Comparison of ENCODE assay signal across 16 mouse cellular contexts in genomic region chr17:9921326-9921725, GRCm38 (mm10).
DNase-seq lines count a peak whose midpoint lies in the region; ATAC-seq and TF ChIP-seq lines count a peak whose summit lies in the region.
"Had no signal": no experiment of that assay in that cellular context is flagged by ENCODE, and none has a peak within 500 bp of the region (broad histone marks: within the 10 kb centered on the region; RNA-seq: fewer than 3 reads in every experiment).

No protein-coding gene starts in this region.

- ATAC-seq in midbrain, postnatal 0 days (ENCODE audit: low FRiP score), result no peak

- TF ChIP-seq CTCF in midbrain, postnatal 0 days (IDR thresholded peaks at IDR 0.05), result no peak

- peak; percentile 33 for DNase-seq in heart, adult 8-10 months (ENCODE audit: low spot score)
- no peak for DNase-seq in heart, embryonic 10.5 days (ENCODE audit: low spot score)
- DNase-seq in thymus, postnatal 14 days, result peak; percentile 6
- DNase-seq in thymus, postnatal 4 days, result no peak
- DNase-seq in lung, postnatal 14 days, result peak; percentile 29
- DNase-seq in forebrain, embryonic 10.5 days (ENCODE audit: extremely low spot score, low spot score), result no peak
- DNase-seq in midbrain, postnatal 0 days (ENCODE audit: low spot score), result no peak
- no peak for DNase-seq in layer of hippocampus, adult 11-12 months (ENCODE audit: low spot score)
- DNase-seq: adrenal gland, adult 8-10 months; cerebellum, adult 18-20 months; midbrain, embryonic 14.5 days; right cerebral cortex, postnatal 25 days; thymus, adult 18-20 months had no signal

- WGBS in heart, embryonic 10.5 days, result 90% methylated on average over 2 of the region's 2 CpGs
- WGBS in forebrain, embryonic 10.5 days, result 95% methylated on average over 2 of the region's 2 CpGs
- 93% methylated on average over 2 of the region's 2 CpGs for WGBS in midbrain, postnatal 0 days

- H3K9ac ChIP-seq in midbrain, postnatal 0 days (replicated peaks; ENCODE audit: low read length, poor library complexity, severe bottlenecking), result no peak overlapping the region
- H3K9ac ChIP-seq: forebrain, embryonic 12.5 days; limb, embryonic 13.5 days had no signal

- no peak overlapping the region for H3K27ac ChIP-seq in heart, embryonic 10.5 days
- H3K27ac ChIP-seq in forebrain, embryonic 10.5 days, result no peak overlapping the region
- no peak overlapping the region for H3K27ac ChIP-seq in midbrain, postnatal 0 days (ENCODE audit: low read depth, low read length)
- H3K27ac ChIP-seq: forebrain, embryonic 12.5 days; kidney, postnatal 0 days; limb, embryonic 13.5 days had no signal

- H3K27me3 ChIP-seq in heart, embryonic 10.5 days (ENCODE audit: insufficient read depth, poor library complexity, severe bottlenecking), result no peaks in the 10 kb centered on the region
- H3K27me3 ChIP-seq in forebrain, embryonic 10.5 days (ENCODE audit: poor library complexity, severe bottlenecking), result no peaks in the 10 kb centered on the region
- H3K27me3 ChIP-seq in midbrain, postnatal 0 days (ENCODE audit: insufficient read depth, low read length), result no peaks in the 10 kb centered on the region
- H3K27me3 ChIP-seq: forebrain, embryonic 12.5 days; limb, embryonic 13.5 days had no signal

- no peak overlapping the region for H3K4me3 ChIP-seq in heart, embryonic 10.5 days
- no peak overlapping the region for H3K4me3 ChIP-seq in forebrain, embryonic 10.5 days
- H3K4me3 ChIP-seq in midbrain, postnatal 0 days (ENCODE audit: low read depth, low read length), result no peak overlapping the region
- H3K4me3 ChIP-seq: forebrain, embryonic 12.5 days; limb, embryonic 13.5 days had no signal

- no peak overlapping the region for H3K4me2 ChIP-seq in midbrain, postnatal 0 days (ENCODE audit: low read depth, low read length, poor library complexity, severe bottlenecking)
- H3K4me2 ChIP-seq: forebrain, embryonic 12.5 days; limb, embryonic 13.5 days had no signal

- H3K36me3 ChIP-seq in heart, embryonic 10.5 days, result no peaks in the 10 kb centered on the region
- H3K36me3 ChIP-seq in forebrain, embryonic 10.5 days (replicated peaks), result no peaks in the 10 kb centered on the region
- H3K36me3 ChIP-seq in midbrain, postnatal 0 days (ENCODE audit: insufficient read depth, low read length), result no peaks in the 10 kb centered on the region
- H3K36me3 ChIP-seq: forebrain, embryonic 12.5 days; limb, embryonic 13.5 days had no signal

- no peaks in the 10 kb centered on the region for H3K9me3 ChIP-seq in heart, embryonic 10.5 days
- 0 out of 2 replicates have a peak, but pooled peaks cover 7% of the 10 kb centered on the region for H3K9me3 ChIP-seq in forebrain, embryonic 10.5 days
- H3K9me3 ChIP-seq in midbrain, postnatal 0 days (ENCODE audit: low read length), result no peaks in the 10 kb centered on the region
- H3K9me3 ChIP-seq: forebrain, embryonic 12.5 days; limb, embryonic 13.5 days had no signal

- H3K4me1 ChIP-seq in heart, embryonic 10.5 days, result no peaks in the 10 kb centered on the region; the same call in 1 of the 2 replicates
- peaks cover 8% of the 10 kb centered on the region for H3K4me1 ChIP-seq in forebrain, embryonic 10.5 days
- H3K4me1 ChIP-seq in midbrain, postnatal 0 days (ENCODE audit: insufficient read depth, low read length), result no peaks in the 10 kb centered on the region
- H3K4me1 ChIP-seq: forebrain, embryonic 12.5 days; limb, embryonic 13.5 days had no signal

Comparison
In these comparisons a context has a peak if more than half of its experiments do, and no peak if none do; other contexts are left out.
1. DNase-seq: peak in heart, adult 8-10 months (single experiment), thymus, postnatal 14 days (single experiment) and lung, postnatal 14 days (single experiment); none in heart, embryonic 10.5 days (single experiment), thymus, postnatal 4 days (single experiment), forebrain, embryonic 10.5 days (single experiment), midbrain, postnatal 0 days (single experiment) and layer of hippocampus, adult 11-12 months (single experiment).